Mouse (Mus musculus) limb, embryonic 14.5 days (tissue): ENCODE results near the gene Stx17. TPM values are rescaled to one million over a fixed set of nuclear protein-coding genes. Genes with fewer than 3 reads are reported as not detected.

Source experiments
- ATAC-seq: fragments of 200-750 bp; cut with Nextera tagmentation; 2 replicates; pipeline ENCODE4 v1.8.0; 2017; ENCODE audit warnings: low read depth, moderate number of reproducible peaks, moderate TSS enrichment; ENCODE audit not compliant: low FRiP score
- DNase-seq: peaks from one replicate; pipeline ENCODE4 v3.0.0-alpha.2; 2015; ENCODE audit warnings: low spot score
- H3K27ac ChIP-seq: fragments of 300-500 bp; sonication (generic); replicated peaks from 2 replicates; pipeline ENCODE4 v1.5.1; 2014; ENCODE audit warnings: low read depth, mild to moderate bottlenecking, low read length, moderate library complexity, mixed read lengths
- H3K27me3 ChIP-seq: fragments of 300-500 bp; sonication (generic); 2 replicates; pipeline ENCODE4 v1.6.1; 2014; ENCODE audit warnings: low read length, mixed read lengths; ENCODE audit not compliant: control insufficient read depth, insufficient read depth
- H3K36me3 ChIP-seq: fragments of 300-500 bp; sonication (generic); 2 replicates; pipeline ENCODE4 v1.6.1; 2014; ENCODE audit warnings: mild to moderate bottlenecking, low read length, moderate library complexity, mixed read lengths; ENCODE audit not compliant: control insufficient read depth, insufficient read depth
- H3K4me1 ChIP-seq: fragments of 300-500 bp; sonication (generic); 2 replicates; pipeline ENCODE4 v1.6.1; 2014; ENCODE audit warnings: antibody characterized with exemption, low read length, mixed read lengths; ENCODE audit not compliant: control insufficient read depth, insufficient read depth
- H3K4me2 ChIP-seq: fragments of 300-500 bp; sonication (generic); replicated peaks from 2 replicates; pipeline ENCODE4 v1.6.1; 2014; ENCODE audit warnings: low read depth, mild to moderate bottlenecking, low read length, moderate library complexity; ENCODE audit not compliant: severe bottlenecking
- H3K4me3 ChIP-seq: fragments of 300-500 bp; sonication (generic); replicated peaks from 2 replicates; pipeline ENCODE4 v1.5.1; 2014; ENCODE audit warnings: low read length
- H3K9ac ChIP-seq: fragments of 300-500 bp; sonication (generic); 2 replicates; pipeline ENCODE4 v1.6.1; 2014; ENCODE audit warnings: mild to moderate bottlenecking, low read depth, low read length, moderate library complexity; ENCODE audit not compliant: severe bottlenecking
- H3K9me3 ChIP-seq: fragments of 300-500 bp; sonication (generic); 2 replicates; pipeline ENCODE4 v1.6.1; 2016; ENCODE audit warnings: low read length; ENCODE audit not compliant: control insufficient read depth
- POLR2A ChIP-seq: fragments of 200-500 bp; IDR thresholded peaks from 2 replicates; pipeline ENCODE4 v1.8.0; 2012; ENCODE audit warnings: inconsistent platforms, mild to moderate bottlenecking, moderate library complexity, borderline replicate concordance; ENCODE audit not compliant: insufficient read depth, insufficient read length; ENCODE audit errors: extremely low read depth
- WGBS: fragments of 180-500 bp; shearing (Covaris S2); extraction: QIAGEN DNeasy Blood & Tissue Kit; methylation state at CpG from one replicate; pipeline ENCODE4 v1.1.7; 2014; 5-methylcytosine and 5-hydroxymethylcytosine counted together
- polyA plus RNA-seq, 2 experiments: library from polyadenylated mRNA; depleted of rRNA in 1 of 2; stranded (reverse) in 1 of 2; unstranded in 1 of 2; fragments of >200 nt; fragmentation: Nextera tagmentation in 1 of 2; extraction: Ambion mirVana in 1 of 2; gene quantifications; 2 replicates each; pipeline versions ENCODE4 v1.2.1 to v1.2.3; 2012 to 2014

Gene Stx17
- polyA plus RNA-seq, 2 experiments: 17.1 to 32.0 TPM

DNA sequence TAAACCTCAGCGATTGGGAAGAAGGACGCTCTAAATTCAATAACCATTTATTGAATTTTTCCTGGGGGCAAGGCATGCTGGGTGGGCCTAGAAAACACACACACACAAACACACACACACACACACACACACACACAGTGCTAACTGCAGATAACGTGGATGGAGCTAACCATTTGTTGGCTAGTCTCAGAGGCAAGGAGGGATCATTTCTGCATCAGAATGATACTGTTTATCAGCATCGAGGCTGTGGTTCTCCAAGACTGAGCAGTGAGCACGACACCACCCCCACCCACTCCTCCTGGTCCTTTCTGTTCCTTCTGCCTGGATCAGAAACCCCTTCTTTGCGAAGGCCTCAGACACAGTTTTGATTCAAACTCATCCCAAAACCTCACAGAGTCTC is 38.1 kb upstream of the Stx17 start:
- H3K27ac ChIP-seq: no peak overlapping the region
- DNase-seq (no peak), ATAC-seq (no peak)
- 68% methylated on average over 6 of the region's 6 CpGs for WGBS
- no peaks in the 10 kb centered on the region for H3K36me3 ChIP-seq
- H3K9ac ChIP-seq: no peak overlapping the region
- no peaks in the 10 kb centered on the region for H3K27me3 ChIP-seq
- H3K4me1 ChIP-seq: no peaks in the 10 kb centered on the region
- H3K4me3 ChIP-seq: no peak overlapping the region
- H3K4me2 ChIP-seq: no peak overlapping the region
- no peak for TF ChIP-seq POLR2A
- no peaks in the 10 kb centered on the region for H3K9me3 ChIP-seq

DNA sequence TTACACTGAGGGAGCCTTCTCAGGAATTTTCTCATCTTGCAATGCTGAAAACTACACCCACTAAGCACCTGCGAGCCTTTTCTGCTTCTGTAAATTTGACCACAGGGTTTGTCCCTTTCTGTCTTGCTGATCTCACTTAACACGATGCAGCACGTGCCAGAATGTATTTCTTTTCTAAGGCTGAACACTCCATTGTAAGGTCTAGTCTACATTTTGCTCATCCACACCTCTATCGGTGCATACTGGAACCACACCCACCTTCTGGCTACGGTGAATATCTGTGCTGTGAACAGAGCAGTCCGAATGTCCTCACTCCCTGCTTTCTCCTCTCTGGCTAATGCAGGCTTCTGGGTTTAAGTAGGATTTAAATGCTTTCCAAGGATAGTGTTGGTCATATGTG is 37.2 kb upstream of the Stx17 start:
- H3K27me3 ChIP-seq: no peaks in the 10 kb centered on the region
- H3K27ac ChIP-seq: no peak overlapping the region
- H3K4me2 ChIP-seq: no peak overlapping the region
- DNase-seq (no peak), ATAC-seq (no peak)
- H3K4me1 ChIP-seq: no peaks in the 10 kb centered on the region
- no peak overlapping the region for H3K9ac ChIP-seq
- 81% methylated on average over 6 of the region's 6 CpGs for WGBS
- no peak for TF ChIP-seq POLR2A
- no peaks in the 10 kb centered on the region for H3K9me3 ChIP-seq
- H3K4me3 ChIP-seq: no peak overlapping the region
- H3K36me3 ChIP-seq: no peaks in the 10 kb centered on the region

DNA sequence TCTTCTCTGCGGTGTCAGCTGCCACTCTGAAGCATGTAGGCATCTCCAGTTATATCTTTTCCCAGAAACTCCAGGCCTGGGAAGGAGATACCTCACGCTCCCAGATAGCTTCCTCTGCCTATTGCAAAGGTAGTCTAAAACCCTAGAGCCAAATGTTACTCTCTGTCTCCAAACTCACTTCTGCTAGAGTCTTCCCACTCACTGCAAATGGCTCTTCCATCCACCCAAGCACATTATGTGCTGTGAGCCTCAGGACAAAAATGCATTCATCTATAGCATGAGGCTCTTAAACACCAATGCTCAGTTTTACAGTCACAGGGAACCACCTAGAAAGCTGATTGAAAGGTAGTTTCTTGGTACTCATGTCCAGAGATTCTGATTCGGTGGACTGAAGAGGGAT is 31.5 kb upstream of the Stx17 start:
- Histone ChIP-seq H3K27me3 (no peaks in the 10 kb centered on the region), H3K36me3 (no peaks in the 10 kb centered on the region), H3K9me3 (no peaks in the 10 kb centered on the region), H3K4me2 (no peak overlapping the region), H3K27ac (no peak overlapping the region), H3K9ac (no peak overlapping the region), H3K4me3 (no peak overlapping the region), H3K4me1 (no peaks in the 10 kb centered on the region)
- no peak for TF ChIP-seq POLR2A
- no peak for DNase-seq
- 89% methylated on average over 3 of the region's 3 CpGs for WGBS
- ATAC-seq: no peak

DNA sequence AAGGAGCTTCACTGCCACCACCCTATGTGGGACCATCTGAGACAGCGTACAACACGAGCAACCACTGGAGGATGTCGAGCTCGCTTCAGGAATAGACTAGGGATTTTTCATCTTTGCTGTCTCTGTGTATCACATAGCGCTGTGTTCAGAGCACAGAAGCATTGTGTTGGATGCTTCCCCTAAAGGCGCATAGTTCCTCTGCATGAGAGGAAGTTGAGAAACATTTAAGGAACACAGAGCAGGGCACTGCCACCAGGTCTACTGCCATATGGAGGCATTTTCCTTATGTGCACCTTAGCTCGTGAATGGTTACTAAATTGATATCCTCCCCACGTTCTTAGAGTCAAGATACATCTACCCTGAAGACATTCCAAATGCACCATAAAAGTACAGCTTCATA is 24.5 kb upstream of the Stx17 start:
- no peaks in the 10 kb centered on the region for H3K9me3 ChIP-seq
- ATAC-seq (no peak), DNase-seq (no peak)
- no peak overlapping the region for H3K4me2 ChIP-seq
- H3K4me3 ChIP-seq: no peak overlapping the region
- H3K9ac ChIP-seq: no peak overlapping the region
- no peaks in the 10 kb centered on the region for H3K27me3 ChIP-seq
- WGBS: 85% methylated on average over 8 of the region's 8 CpGs
- H3K4me1 ChIP-seq: no peaks in the 10 kb centered on the region
- H3K27ac ChIP-seq: no peak overlapping the region
- H3K36me3 ChIP-seq: no peaks in the 10 kb centered on the region
- no peak for TF ChIP-seq POLR2A

DNA sequence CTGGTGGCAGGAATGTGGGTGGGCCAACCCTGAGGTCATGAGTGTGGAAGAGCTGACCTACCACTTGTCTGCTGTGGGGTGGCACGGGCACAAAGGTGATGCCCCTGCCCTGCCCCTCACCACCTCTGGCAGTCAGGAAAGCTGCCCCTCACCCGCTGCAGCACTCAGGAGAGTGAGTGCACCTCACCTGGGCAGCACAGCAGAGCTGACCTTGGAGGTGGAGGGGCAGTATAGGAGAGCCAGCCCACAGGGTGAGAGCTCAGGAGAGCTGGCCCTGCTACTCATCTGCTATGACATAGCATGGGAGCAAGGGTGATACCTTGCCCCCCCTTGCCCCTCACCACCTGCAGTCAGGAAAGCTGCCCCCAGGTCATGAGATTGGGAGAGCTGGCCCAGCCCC is 22.7 kb upstream of the Stx17 start:
- ATAC-seq (no peak), DNase-seq (no peak)
- Histone ChIP-seq H3K27ac (no peak overlapping the region), H3K4me2 (no peak overlapping the region), H3K9ac (no peak overlapping the region), H3K4me1 (no peaks in the 10 kb centered on the region), H3K27me3 (no peaks in the 10 kb centered on the region), H3K4me3 (no peak overlapping the region), H3K36me3 (no peaks in the 10 kb centered on the region), H3K9me3 (no peaks in the 10 kb centered on the region)
- no peak for TF ChIP-seq POLR2A
- WGBS: 53% methylated on average over 2 of the region's 2 CpGs

DNA sequence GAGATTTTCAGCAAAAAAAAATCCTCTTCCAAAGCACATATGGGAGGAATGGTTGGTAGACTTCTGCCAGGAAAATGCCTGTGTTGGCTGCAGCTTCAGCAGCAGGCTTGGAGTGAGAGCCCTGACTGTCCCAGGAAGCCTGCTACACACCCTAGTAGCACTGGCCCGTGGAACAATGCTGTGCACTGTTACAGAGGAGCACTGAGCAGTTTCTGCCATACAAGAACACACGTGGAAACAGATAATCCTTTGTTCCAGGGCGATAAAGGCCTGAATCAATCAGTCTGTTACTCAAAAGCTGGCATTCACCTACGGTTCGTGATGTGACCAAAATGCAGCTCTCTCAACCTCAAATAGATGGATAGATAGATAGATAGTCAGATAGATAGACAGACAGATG is 19.3 kb upstream of the Stx17 start:
- Histone ChIP-seq H3K4me2 (no peak overlapping the region), H3K27ac (no peak overlapping the region), H3K36me3 (no peaks in the 10 kb centered on the region), H3K4me3 (no peak overlapping the region), H3K9me3 (no peaks in the 10 kb centered on the region), H3K27me3 (no peaks in the 10 kb centered on the region), H3K4me1 (no peaks in the 10 kb centered on the region), H3K9ac (no peak overlapping the region)
- no peak for TF ChIP-seq POLR2A
- ATAC-seq: no peak
- no peak for DNase-seq
- WGBS: 72% methylated on average over 5 of the region's 5 CpGs
